Mouse (Mus musculus) neural tube, embryonic 13.5 days (tissue): ENCODE data around the gene Dnttip1. TPM values are rescaled to one million over a fixed set of nuclear protein-coding genes. Genes with fewer than 3 reads are reported as not detected.

Experiments used
- ATAC-seq: fragments of 200-750 bp; cut with Nextera tagmentation; 2 replicates; pipeline ENCODE4 v1.8.0; 2017; ENCODE audit warnings: low read depth, mild to moderate bottlenecking, moderate TSS enrichment, moderate library complexity
- H3K27ac ChIP-seq: fragments of 300-500 bp; sonication (generic); replicated peaks from 2 replicates; pipeline ENCODE4 v1.5.1; 2015; ENCODE audit warnings: moderate library complexity, mild to moderate bottlenecking, inconsistent platforms
- H3K27me3 ChIP-seq: fragments of 300-500 bp; sonication (generic); 2 replicates; pipeline ENCODE4 v1.6.1; 2015; ENCODE audit warnings: mild to moderate bottlenecking, inconsistent platforms
- H3K36me3 ChIP-seq: fragments of 300-500 bp; sonication (generic); 2 replicates; pipeline ENCODE4 v1.6.1; 2015; ENCODE audit warnings: mild to moderate bottlenecking, inconsistent platforms
- H3K4me1 ChIP-seq: fragments of 300-500 bp; sonication (generic); replicated peaks from 2 replicates; pipeline ENCODE4 v1.6.1; 2015; ENCODE audit warnings: inconsistent platforms
- H3K4me2 ChIP-seq: fragments of 300-500 bp; sonication (generic); 2 replicates; pipeline ENCODE4 v1.6.1; 2015; ENCODE audit warnings: inconsistent platforms, mild to moderate bottlenecking, moderate library complexity
- H3K4me3 ChIP-seq: fragments of 300-500 bp; sonication (generic); 2 replicates; pipeline ENCODE4 v1.5.1; 2015; ENCODE audit warnings: mild to moderate bottlenecking, inconsistent platforms
- H3K9ac ChIP-seq: fragments of 300-500 bp; sonication (generic); 2 replicates; pipeline ENCODE4 v1.6.1; 2015; ENCODE audit warnings: moderate library complexity, mild to moderate bottlenecking, inconsistent platforms
- H3K9me3 ChIP-seq: fragments of 300-500 bp; sonication (generic); 2 replicates; pipeline ENCODE4 v1.6.1; 2016; ENCODE audit warnings: inconsistent platforms
- WGBS: fragments of 180-500 bp; shearing (Covaris S2); methylation state at CpG from one replicate; pipeline ENCODE4 v1.1.7; 2015; 5-methylcytosine and 5-hydroxymethylcytosine counted together
- polyA plus RNA-seq: library from polyadenylated mRNA; unstranded; fragments of >200 nt; fragmentation: Nextera tagmentation; extraction: Ambion mirVana; gene quantifications from 2 replicates; pipeline ENCODE4 v1.2.1, GENCODE M21; 2015

Dnttip1 gene
- polyA plus RNA-seq, 1 experiment from 2014 or later, result 67.1 TPM

DNA sequence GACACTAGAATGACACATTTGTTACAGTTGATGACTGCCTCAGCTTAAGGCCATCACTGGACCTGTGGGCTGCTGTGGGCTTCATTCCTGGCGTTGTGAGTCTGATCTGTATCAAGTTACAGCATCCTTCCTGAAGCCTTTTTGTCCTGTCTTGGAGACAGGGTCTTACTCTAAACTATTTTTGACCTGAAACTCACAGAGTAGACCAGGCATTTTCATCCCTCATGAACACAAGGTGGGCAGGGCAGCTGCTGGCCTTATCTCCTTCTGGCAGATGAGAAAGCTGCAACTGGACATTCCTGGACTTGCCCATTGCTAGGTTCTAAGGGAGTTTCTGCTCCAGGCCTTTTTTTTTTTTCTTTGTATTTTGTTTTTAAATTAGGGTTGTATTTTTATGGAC is 12.9 kb downstream of the Dnttip1 start:
- peaks cover 100% of the 10 kb centered on the region for H3K36me3 ChIP-seq
- 78% methylated on average over 1 of the region's 1 CpGs for WGBS
- H3K9me3 ChIP-seq, result no peaks in the 10 kb centered on the region
- no peak overlapping the region for H3K4me3 ChIP-seq
- ATAC-seq, result no peak
- H3K4me2 ChIP-seq, result no peak overlapping the region
- no peak overlapping the region for H3K27ac ChIP-seq
- no peak overlapping the region for H3K9ac ChIP-seq
- no peaks in the 10 kb centered on the region for H3K27me3 ChIP-seq
- H3K4me1 ChIP-seq, result no peaks in the 10 kb centered on the region

- Histone ChIP-seq H3K9ac (no peak overlapping the region), H3K9me3 (no peaks in the 10 kb centered on the region), H3K27me3 (no peaks in the 10 kb centered on the region), H3K27ac (no peak overlapping the region), H3K4me3 (no peak overlapping the region), H3K4me2 (no peak overlapping the region), H3K4me1 (no peaks in the 10 kb centered on the region), H3K36me3 (peaks cover 93% of the 10 kb centered on the region)
- no peak for ATAC-seq
- 93% methylated on average over 4 of the region's 4 CpGs for WGBS
Observed at GRCm38 (mm10) chr2:164760059-164760833, 14.5 kb downstream of the Dnttip1 start.

DNA sequence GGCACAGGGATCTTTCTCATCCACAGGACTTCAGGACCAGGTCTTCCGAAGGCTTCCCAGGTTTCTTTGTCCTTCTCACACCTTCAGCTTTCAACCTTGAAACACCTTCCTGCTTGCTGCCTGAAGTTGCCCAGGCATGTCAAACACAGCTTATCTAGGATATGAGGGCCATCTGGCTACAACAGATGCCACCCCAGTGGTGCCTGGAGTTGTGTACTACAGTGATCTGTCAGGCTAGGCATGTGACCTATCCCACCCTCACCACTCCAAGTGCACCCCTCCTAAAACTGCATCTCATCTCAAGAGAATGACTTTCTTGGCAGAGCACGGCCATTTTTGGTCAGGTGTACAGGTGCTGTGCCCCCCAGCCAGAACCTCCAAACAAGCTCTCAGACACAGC is 15.7 kb downstream of the Dnttip1 start:
- Histone ChIP-seq H3K4me1 (no peaks in the 10 kb centered on the region), H3K4me3 (no peak overlapping the region), H3K9me3 (no peaks in the 10 kb centered on the region), H3K9ac (no peak overlapping the region), H3K27ac (no peak overlapping the region), H3K4me2 (no peak overlapping the region), H3K36me3 (peaks cover 93% of the 10 kb centered on the region), H3K27me3 (no peaks in the 10 kb centered on the region)
- WGBS, result 97% methylated on average over 2 of the region's 2 CpGs
- no peak for ATAC-seq

DNA sequence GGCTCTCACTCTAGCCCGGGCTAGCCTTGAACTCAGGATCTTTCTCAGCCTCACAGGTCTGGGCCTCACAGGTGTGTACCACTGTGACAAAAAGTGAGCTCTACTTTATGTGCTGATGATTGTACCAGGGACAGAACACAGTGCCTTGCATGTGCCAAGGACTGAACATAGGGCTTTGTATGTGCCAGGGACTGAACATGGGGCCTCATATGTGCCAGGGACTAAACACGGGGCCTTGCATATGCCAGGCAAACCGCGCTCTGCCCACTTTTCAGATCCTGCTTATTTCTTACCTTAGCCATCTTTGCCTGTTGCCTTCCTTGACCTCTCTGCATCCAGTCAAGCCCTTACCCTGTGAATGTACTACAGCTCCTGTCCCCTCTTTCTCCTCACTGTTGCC is 16.2 kb downstream of the Dnttip1 start:
- H3K27me3 ChIP-seq, result no peaks in the 10 kb centered on the region
- no peaks in the 10 kb centered on the region for H3K9me3 ChIP-seq
- H3K4me2 ChIP-seq, result no peak overlapping the region
- 96% methylated on average over 4 of the region's 4 CpGs for WGBS
- H3K27ac ChIP-seq, result no peak overlapping the region
- ATAC-seq, result no peak
- H3K36me3 ChIP-seq, result peaks cover 93% of the 10 kb centered on the region
- no peak overlapping the region for H3K4me3 ChIP-seq
- H3K9ac ChIP-seq, result no peak overlapping the region
- no peaks in the 10 kb centered on the region for H3K4me1 ChIP-seq

GRCm38 (mm10) chr2:164762593-164762992 is 16.8 kb downstream of the Dnttip1 start:
- Histone ChIP-seq H3K4me2 (no peak overlapping the region), H3K36me3 (peaks cover 93% of the 10 kb centered on the region), H3K27me3 (no peaks in the 10 kb centered on the region), H3K9ac (no peak overlapping the region), H3K4me1 (no peaks in the 10 kb centered on the region), H3K9me3 (no peaks in the 10 kb centered on the region), H3K4me3 (no peak overlapping the region), H3K27ac (no peak overlapping the region)
- no peak for ATAC-seq
- WGBS, result 91% methylated on average over 7 of the region's 7 CpGs

GRCm38 (mm10) chr2:164765841-164766240 is 20.1 kb downstream of the Dnttip1 start:
- Histone ChIP-seq H3K27ac (no peak overlapping the region), H3K27me3 (no peaks in the 10 kb centered on the region), H3K9me3 (no peaks in the 10 kb centered on the region), H3K9ac (no peak overlapping the region), H3K4me2 (no peak overlapping the region), H3K4me1 (peaks cover 11% of the 10 kb centered on the region), H3K4me3 (no peak overlapping the region), H3K36me3 (peaks cover 70% of the 10 kb centered on the region)
- WGBS, result 81% methylated on average over 3 of the region's 3 CpGs
- ATAC-seq, result no peak

DNA sequence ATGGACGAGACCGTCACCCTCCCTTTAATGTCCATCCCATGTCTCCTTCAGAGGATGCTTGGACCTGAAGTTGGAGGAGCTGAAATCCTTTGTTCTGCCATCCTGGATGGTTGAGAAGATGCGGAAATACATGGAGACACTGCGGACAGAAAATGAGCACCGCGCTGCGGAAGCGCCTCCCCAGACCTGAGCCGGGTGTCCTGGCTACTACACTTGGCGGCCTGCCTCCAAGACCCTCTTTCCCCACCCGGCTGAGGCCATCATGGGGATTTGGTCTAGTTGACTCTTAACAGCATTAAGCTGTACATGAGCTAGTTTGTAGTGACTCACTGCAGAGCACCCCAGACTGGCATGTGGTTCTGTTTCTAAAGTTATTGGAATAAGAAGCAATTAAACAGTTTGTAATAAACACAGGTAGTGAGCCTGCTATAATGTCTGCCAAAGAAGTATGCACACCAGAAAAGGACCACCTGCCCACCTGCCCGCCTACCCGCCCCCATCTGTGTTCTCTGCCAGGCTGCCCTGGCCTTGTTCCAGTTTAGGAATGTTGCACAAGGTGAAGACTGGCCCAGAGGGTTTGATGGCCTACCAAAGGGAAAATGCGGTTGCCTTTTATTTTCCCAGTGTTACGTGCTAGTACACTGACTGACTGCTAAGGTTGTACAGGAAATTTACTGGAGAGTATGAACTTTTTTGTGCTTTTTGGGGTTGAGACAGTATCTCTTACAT is 22.2 kb downstream of the Dnttip1 start:
- Histone ChIP-seq H3K9ac (no peak overlapping the region), H3K4me2 (no peak overlapping the region), H3K27ac (no peak overlapping the region), H3K9me3 (no peaks in the 10 kb centered on the region), H3K4me1 (peaks cover 26% of the 10 kb centered on the region), H3K27me3 (no peaks in the 10 kb centered on the region), H3K4me3 (no peak overlapping the region), H3K36me3 (peaks cover 48% of the 10 kb centered on the region)
- ATAC-seq, result no peak
- WGBS, result 96% methylated on average over 15 of the region's 15 CpGs

- no peaks in the 10 kb centered on the region for H3K9me3 ChIP-seq
- peak within 1 kb of the TSS; percentile 97 for H3K4me2 ChIP-seq
- 0 out of 2 replicates have a peak within 1 kb of the TSS, but pooled peaks have one; percentile 28 for H3K27ac ChIP-seq
- WGBS, result 2% methylated on average over 53 of the region's 53 CpGs
- H3K36me3 ChIP-seq, result peaks cover 39% of the 10 kb centered on the region
- peak within 1 kb of the TSS; percentile 70 for H3K9ac ChIP-seq
- peak; percentile 100 for ATAC-seq
- H3K4me1 ChIP-seq, result peaks cover 26% of the 10 kb centered on the region
- H3K27me3 ChIP-seq, result no peaks in the 10 kb centered on the region
- H3K4me3 ChIP-seq, result peak within 1 kb of the TSS; percentile 67
Observed at GRCm38 (mm10) chr2:164769258-164770037, 23.7 kb downstream of the Dnttip1 start, which contains the start of gene Ube2c. Gene Ube2c, plus strand, starts transcription at chr2:164769898.

DNA sequence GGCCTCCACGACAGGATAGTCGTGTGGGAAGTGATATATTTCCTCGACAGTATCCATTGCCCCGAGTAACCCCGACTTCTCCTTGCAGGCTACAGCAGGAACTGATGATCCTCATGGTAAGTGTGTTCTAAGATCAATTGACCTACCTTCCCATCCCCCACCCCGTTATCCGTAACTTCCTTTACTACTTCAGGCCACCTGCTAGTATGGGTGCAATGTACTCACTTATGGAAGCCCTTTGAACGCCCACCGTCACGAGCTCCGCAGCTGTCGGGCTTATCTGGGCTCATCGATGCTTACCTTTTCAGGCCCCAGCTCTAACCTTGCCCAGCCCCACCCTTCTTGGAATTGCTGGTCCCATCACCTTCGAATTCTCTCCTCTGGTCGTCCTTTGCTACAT is 24.5 kb downstream of the Dnttip1 start:
- Histone ChIP-seq H3K4me3 (peak overlapping the region; percentile 67), H3K4me2 (peak overlapping the region; percentile 97), H3K9me3 (no peaks in the 10 kb centered on the region), H3K9ac (peak overlapping the region; percentile 70), H3K27ac (no peak overlapping the region), H3K4me1 (peaks cover 26% of the 10 kb centered on the region), H3K36me3 (peaks cover 32% of the 10 kb centered on the region), H3K27me3 (no peaks in the 10 kb centered on the region)
- peak; percentile 3; the same call in 1 of the 2 replicates for ATAC-seq
- 4% methylated on average over 15 of the region's 15 CpGs for WGBS

DNA sequence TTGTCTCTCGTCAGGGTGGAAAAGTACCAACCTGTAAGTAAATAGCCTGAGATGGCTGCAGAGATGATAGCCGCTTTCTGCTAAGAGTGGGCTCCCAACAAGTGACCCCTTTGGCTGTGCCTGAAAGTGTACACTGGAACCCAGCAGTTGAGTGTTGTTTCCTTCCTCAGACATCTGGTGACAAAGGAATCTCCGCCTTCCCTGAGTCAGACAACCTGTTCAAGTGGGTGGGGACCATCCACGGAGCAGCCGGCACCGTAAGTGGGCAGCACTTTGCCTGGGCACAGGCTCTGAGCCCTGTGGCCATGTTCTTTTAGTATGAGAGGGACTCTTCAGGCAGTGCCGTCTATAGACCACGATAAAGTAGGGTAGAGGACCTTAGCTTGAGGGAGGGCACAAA is 25.3 kb downstream of the Dnttip1 start:
- Histone ChIP-seq H3K9ac (peak overlapping the region; percentile 70; the same call in 1 of the 2 replicates), H3K36me3 (peaks cover 24% of the 10 kb centered on the region), H3K27ac (no peak overlapping the region), H3K4me3 (peak overlapping the region; percentile 67), H3K9me3 (no peaks in the 10 kb centered on the region), H3K27me3 (no peaks in the 10 kb centered on the region), H3K4me1 (peaks cover 26% of the 10 kb centered on the region), H3K4me2 (peak overlapping the region; percentile 97)
- 83% methylated on average over 8 of the region's 8 CpGs for WGBS
- no peak for ATAC-seq

GRCm38 (mm10) chr2:164773229-164773988 is 27.6 kb downstream of the Dnttip1 start:
- no peak for ATAC-seq
- Histone ChIP-seq H3K4me1 (peaks cover 26% of the 10 kb centered on the region), H3K4me3 (no peak overlapping the region), H3K36me3 (peaks cover under 1% of the 10 kb centered on the region; the same call in 1 of the 2 replicates), H3K9ac (no peak overlapping the region), H3K4me2 (no peak overlapping the region), H3K9me3 (no peaks in the 10 kb centered on the region), H3K27ac (no peak overlapping the region), H3K27me3 (no peaks in the 10 kb centered on the region)
- WGBS, result 77% methylated on average over 14 of the region's 14 CpGs
